Mouse (Mus musculus) spleen, postnatal 14 days (tissue): ENCODE results near the gene Dusp7.

Experiments
- DNase-seq, 2 experiments: peaks; one replicate each; pipeline ENCODE4 v3.0.0; 2021 to 2022; ENCODE audit warnings: low spot score in 2 of 2

Dusp7 gene

DNA sequence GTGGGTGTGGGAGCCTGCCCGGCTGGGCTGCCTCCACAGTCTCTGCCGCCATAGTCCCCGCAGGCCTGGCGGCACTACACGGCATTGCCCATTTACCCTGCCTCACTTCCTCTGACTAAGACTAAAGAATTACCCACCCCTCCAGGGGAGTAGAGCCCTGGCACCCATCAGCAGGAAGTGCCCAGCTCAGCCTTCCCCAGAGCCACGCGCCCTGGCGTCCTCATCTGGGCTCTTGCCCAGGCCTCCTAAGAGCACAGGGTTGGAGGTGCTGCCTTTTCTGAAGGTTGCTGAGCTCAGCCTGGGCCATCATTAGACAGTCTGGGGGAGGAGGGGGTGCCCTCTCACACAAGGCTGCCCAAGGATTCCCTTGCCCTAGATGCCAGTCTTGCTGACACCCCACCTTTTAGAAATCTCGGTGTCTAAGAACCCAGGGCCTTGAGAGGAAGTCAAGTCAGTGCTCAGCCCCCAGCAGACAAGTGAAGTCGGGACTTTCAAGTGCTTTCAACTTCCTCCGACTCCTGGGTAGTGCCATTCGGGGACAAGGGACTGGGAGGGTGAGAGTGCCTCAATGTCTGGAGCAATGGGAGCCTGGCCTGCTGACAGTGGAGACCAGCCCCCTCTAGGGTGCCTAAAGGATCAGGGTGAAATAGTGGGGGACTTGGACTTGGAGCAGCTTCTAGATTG lies 17.9 kb downstream of the Dusp7 start:
- no peak for DNase-seq

DNA sequence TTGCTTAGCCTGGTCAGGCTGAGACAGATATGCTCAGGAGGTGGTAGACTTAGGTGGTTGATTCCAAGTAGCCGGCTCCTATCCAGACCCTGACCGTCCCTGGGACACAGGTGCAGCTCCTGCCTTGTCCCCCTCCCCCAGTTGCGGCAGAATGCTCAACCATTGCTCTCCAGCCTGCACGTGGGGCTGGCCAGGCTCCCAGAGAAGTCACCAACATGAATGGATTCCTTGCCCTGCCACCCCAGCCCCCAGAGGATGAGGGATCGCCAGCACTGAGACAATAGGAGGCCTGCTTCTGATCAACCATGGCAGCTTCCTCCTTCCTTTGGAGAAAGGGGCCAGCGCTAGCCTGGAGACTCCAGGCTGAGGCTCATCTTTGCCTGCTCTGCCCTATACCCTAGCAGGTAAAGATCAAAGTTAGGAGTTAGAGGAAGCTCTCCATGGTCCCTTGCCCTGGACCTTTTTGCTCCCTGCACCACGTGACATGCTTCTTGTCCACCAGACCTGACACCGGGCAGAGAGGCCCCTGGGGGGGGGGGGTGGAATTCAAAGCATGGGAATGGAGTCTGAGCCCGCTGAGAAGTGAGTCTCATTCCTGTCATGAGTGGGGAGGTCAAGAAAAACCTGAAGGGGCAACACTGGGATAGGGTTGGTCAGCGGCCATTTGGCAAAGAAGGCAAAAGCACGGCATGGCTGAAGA lies 24.5 kb downstream of the Dusp7 start:
- DNase-seq, result no peak

DNA sequence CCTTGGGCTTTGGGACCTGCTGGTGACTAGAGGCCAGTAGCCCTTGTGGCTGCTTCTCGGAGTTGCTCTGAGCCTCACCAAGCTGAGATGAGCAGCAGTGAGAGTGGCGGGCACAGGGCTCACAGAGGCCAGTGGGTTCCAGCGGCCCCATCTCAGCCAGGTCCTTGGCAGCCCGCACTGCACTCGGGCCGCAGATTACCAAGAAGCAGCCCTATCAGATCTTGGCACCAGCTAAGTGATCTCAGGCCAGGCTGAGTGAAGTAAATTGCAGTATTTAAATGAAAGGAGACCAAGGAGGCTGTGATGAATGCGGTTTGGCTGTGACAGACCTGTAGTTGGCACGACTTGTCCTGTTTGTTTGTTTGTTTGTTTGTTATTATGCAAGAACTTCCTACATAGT lies 25.1 kb downstream of the Dusp7 start:
- DNase-seq, result no peak

- DNase-seq, result no peak
Observed at GRCm38 (mm10) chr9:106394649-106395602, 26.5 kb downstream of the Dusp7 start.

GRCm38 (mm10) chr9:106397733-106398132 lies 29.3 kb downstream of the Dusp7 start:
- no peak for DNase-seq

DNA sequence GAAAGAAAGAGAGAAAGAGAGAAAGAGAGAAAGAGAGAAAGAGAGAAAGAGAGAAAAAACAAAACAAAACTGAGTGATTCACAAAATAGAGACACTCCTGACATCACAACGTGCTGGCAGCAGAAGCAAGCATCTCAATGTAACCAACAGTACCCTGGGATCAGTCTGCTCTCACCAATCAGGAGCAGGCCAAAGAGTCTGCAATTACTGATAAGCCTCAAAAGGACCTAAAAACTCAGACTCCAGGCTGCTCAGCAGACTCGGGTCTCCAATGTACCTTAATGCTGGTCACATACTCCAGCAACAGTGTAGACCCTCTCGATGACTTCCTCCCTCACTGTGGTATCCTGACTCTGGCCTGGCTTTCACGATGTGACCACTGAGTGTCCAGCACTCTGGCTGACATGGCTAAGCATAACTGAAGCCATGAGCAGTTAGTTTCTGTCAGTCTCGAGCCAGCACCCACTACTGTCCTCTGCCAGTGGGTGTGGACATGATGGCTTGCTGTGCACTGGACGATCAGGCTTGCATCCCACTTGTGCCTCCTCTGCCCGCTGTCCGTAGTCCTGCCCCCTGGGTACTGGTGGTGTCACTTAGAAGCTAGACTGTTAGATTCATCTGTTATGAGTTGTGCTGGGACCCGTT lies 30.4 kb downstream of the Dusp7 start:
- peak in 1 of 2 experiments; percentile 28 for DNase-seq

DNA sequence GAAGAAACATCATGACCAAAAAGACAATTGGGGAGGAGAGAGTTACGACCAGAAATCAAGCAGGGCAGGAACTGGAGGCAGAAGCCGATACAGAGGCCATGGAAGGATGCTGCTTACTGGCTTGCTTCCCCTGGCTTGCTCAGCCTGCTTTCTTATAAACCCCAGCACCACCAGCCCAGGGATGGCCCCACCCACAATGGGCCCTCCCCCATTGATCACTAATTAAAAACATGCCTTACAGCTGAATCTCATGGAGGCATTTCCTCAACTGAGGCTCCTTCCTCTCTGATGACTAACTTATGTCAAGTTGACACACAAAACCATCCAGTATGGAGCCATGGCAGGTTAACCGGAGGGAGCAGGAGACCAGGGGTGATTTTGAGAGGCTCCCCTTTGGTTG lies 31.4 kb downstream of the Dusp7 start:
- DNase-seq, result no peak

- no peak for DNase-seq
Observed at GRCm38 (mm10) chr9:106402149-106402548, 33.7 kb downstream of the Dusp7 start.

DNA sequence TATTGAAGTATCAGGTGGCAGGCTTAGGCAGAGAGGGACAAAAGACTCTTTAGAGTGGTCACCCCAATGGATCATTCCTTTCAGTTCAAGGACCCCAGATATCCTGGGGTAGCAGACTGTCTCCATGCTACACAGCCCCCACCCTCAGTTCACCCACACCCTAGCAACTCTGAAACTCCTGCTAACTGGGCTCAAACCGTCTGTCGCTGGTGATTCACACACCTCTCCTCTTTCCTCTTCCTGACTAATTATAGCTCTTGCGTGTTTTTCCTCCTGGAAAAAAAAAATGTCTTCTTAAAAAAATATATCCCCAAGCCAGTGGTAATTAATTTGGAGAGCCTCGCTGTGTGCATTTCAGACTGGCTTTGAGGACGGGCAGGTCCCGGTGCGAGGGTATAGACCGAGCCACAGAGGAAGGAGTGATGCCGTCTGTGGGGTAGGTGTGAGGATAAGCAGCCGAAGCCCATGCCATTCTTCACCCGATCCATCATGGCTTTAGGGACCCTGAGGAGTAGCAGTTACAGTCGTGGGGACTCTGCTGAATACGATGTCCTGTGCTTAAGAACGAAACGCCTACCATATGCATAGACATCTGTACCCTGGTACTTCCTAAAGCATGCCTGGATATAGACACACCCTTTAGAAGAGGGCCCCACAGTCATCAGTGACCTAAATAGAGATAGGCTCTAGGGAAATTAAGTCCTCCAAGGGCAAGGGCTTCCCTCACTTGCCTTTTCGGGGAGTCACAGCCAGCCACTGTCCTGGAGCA lies 34.4 kb downstream of the Dusp7 start:
- no peak for DNase-seq

DNA sequence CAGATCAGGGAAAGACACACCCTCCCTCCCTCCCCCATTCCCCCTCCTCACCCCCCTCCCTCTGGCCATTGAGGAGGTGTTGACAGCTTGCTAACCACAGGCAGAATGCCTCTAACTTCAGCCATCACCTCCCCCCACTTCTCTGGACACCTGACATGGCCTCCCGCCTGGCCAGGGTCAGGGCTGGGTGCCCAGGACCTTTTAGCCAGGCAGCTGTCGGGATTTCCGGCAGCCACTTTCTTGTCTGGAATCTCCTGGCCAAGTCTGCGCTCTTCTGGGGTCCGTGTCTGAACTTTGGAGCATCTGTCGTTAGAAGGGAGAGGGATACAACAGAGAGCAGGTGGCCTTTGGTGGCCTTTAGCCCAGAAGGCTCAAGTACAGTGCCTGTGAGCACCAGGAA lies 36.8 kb downstream of the Dusp7 start:
- DNase-seq, result no peak

DNA sequence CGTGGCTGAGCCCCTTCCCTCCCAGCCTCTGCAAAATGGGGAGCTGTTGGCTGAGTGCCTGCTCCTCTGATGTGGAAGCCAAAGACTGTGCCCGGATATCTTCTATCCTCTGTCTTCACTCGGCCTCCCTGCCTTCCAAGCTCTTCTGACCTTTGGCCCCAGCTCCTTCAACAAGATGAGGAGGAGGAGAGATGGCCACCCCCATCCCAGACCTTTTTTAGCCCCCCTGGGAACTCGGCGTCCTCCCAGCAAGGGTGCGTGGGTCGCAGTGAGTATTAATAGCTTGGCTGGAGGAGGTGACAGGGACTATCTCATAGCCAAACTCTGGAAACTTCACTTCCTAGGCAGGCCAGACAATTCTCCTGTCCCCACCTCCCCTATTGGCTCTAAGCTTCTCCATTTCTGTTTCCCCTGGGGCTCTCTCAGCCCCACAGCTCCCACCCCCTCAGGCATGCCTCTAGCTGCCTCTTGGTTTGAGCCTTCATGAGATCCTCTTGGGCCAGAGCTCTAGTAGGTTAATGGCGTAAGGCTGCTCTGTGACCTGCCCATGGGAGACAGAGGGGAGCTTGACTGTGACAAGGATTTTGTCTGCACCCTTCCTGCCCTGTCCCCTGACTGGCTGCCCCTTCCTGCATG lies 38.1 kb downstream of the Dusp7 start:
- no peak for DNase-seq

DNA sequence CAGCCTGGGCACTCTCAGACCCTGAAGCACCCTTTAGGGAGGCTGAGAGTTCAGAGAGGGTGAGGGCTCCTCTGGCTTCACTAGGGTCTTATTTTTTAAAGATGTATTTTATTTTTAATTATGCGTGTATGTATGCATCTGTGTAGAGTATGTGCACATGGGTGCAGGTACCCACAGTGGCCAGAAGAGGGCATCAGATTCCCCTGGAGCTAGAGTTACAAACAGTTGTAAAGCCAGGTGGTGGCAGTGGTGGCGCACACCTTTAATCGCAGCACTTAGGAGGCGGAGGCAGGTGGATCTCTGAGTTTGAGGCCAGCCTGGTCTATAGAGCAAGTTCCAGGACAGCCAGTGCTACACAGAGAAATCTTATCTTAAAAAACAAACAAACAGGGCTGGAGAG lies 40.7 kb downstream of the Dusp7 start:
- DNase-seq, result no peak

DNA sequence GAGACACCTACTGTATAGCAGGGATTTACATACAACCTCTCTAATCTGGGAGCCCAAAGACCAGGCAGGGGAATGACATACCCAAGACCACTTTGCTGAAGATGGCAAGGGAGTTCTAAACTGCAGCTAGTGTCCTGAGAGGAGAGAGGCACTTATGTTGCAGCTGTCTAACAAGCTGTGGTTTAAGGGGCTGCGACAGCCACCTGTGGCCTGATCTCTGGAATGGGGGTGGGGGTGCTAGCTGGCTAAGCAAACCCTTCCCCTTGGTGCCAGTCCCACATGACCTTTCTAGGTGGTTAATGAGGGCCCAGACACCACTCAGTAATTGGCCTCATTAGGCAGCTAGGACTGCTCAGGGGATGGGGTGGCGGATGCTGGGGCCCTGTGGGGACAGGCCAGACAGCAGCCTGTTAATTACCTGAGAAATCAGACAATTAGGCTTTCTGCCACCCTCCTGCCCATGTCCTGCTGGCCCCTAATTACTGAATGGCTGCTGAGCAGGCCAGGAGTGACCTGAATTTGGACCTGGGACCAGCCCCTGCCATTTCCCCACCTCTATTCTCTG lies 41.7 kb downstream of the Dusp7 start:
- DNase-seq, result no peak

DNA sequence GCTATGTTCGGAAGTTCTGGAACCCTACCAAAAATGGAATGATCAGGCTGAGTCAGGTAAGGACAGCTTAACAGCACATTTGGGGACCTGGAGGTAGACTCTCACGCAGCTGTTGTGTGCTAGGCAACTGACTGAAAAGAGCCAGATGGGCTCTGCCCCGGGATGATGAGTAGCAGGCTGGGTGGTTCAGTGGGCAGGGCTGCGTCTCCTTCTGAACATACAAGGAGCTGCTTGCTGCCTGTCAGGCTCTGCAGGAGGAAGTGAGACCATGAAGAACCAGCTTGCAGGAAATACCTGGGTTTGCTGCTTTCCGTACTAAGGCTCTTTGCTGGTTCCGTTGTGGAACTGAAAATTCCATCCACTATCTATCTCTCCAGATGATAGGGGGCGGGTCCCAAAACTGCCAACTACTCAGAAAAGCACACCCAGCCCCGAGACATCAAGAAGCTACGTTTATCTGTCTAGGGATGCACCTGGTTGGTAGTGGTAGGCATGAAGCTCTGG lies 42.7 kb downstream of the Dusp7 start:
- no peak for DNase-seq

GRCm38 (mm10) chr9:106411729-106412128 lies 43.3 kb downstream of the Dusp7 start:
- no peak for DNase-seq

DNA sequence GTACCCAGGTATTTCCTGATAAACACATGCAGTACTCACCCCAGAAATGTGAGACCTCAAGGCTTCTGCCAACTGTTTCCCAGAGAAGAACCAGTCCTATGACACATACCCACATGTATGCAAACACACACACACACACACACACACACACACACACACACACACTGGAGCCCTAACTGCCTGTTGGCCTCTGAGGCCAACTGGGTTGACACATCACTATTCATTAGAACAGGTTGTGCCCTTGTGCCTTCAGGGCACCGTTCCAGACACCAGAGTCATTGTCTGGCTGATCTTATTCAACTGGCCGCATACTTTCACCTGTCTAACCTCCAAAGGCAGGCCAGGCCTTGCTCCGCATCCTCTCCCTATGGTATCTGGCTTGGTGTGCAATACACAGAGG lies 43.8 kb downstream of the Dusp7 start:
- no peak for DNase-seq

GRCm38 (mm10) chr9:106413606-106414005 lies 45.2 kb downstream of the Dusp7 start:
- DNase-seq, result no peak

DNA sequence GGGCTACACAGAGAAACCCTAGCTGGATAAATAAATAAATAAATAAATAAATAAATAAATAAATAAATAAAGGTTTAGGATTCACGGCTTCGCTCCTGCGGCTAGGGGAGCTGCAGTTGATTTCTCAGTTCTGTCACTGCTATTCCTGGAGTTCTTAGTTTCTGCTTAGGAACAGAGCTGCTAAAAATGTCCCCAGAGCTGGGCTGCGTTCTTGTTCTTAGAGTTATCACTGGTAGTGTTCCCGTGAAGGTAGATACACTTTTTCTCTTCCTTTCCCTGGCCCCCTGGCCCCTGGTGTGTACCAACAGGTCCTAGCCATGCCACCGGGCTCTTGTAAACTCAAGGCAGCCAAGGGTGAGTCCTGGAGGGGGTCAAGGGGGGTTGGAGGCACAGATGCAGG lies 48.4 kb downstream of the Dusp7 start:
- no peak for DNase-seq

DNA sequence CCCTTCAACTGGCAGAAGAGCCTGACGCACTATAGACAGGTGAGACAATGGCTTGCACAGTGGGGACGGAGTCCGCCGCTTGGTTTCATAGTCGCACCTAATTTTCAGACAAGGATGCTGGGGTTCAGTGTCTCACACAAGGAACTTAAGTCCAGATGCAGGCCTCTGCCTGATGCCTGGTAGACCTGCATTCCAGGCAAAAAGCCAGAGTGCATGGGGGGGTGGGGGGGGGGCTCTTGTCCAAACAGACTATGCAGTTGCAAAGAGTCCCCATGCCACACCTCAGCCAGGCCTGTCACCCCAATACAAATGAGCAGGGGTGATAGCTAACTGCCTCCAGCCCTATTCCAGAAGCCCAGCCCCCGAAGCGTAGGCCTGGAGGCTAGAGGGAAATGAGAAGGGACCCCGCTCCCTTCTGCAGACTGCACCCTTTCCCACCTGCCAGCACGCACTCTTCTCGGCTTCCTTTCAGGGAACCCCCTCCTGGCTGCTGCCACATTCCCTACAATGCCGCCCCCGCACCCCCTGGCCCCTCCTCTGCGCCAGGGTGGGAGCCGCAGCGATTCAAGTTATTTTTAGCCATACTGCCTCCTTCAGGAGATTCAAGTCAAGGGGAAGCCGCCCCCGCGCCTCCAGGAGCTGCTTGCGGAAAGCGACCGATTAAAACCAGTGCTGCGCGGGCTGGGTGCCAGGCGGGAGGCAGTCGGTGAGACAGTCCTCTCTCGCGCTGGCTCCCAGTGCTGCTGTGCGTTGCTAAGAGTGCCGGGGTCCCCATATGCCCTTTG lies 49.6 kb downstream of the Dusp7 start:
- no peak for DNase-seq
